Mouse (Mus musculus) layer of hippocampus, postnatal 10 days (tissue): ENCODE results near the gene Carm1. TPM values are rescaled to one million over a fixed set of nuclear protein-coding genes. Genes with fewer than 3 reads are reported as not detected.
"Not testable (repeated sequence)": the region's sequence is repeated elsewhere in the genome, so short reads cannot be mapped to it uniquely, and the experiment has no call there.

Source experiments
- DNase-seq, 2 experiments: peaks; one replicate each; pipeline ENCODE4 v3.0.0; 2021; ENCODE audit warnings: low spot score in 2 of 2
- total RNA-seq, 2 experiments: library from RNA; stranded (reverse); gene quantifications; 2 replicates each; pipeline ENCODE4 v1.2.3; 2021

Carm1 gene
- total RNA-seq, 2 experiments from 2014 or later: 75.7 to 84.3 TPM

DNA sequence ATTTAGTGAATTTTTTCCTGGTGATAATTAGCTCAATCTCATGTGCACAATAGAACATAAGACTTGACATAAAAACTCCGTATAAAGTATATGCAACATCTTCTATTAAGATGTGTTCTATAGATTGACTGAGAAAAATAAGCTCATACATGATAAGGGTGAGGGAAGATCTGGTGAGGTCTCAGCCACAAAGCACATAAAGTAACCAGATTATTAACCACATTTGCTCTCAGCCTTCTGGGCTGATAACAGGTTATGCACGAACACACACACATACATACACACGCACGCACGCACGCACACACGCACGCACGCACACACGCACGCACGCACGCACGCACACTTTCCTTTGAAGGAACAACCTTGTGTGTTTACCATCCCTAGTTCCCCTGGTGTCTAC is 10.2 kb upstream of the Carm1 start:
- no peak for DNase-seq

DNA sequence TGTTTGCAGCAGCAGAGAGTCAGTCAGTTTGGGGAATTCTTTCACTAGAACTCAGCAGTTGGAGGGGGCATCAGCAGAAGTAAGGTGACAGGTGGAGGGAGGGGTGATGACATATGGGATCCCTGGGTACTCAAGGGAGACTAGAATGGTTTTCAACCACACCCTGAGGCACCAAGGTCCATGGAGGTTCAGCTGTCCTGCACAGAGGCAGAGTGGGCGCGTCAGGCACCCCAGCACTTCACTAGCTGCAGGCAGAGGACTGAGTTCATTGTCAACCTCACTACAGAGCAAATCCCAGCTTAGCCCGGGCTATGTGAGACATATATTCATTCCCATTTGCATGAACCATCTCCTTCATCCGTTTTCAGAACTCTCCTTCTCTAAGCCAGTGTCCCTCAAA is 9.7 kb upstream of the Carm1 start:
- DNase-seq: no peak

DNA sequence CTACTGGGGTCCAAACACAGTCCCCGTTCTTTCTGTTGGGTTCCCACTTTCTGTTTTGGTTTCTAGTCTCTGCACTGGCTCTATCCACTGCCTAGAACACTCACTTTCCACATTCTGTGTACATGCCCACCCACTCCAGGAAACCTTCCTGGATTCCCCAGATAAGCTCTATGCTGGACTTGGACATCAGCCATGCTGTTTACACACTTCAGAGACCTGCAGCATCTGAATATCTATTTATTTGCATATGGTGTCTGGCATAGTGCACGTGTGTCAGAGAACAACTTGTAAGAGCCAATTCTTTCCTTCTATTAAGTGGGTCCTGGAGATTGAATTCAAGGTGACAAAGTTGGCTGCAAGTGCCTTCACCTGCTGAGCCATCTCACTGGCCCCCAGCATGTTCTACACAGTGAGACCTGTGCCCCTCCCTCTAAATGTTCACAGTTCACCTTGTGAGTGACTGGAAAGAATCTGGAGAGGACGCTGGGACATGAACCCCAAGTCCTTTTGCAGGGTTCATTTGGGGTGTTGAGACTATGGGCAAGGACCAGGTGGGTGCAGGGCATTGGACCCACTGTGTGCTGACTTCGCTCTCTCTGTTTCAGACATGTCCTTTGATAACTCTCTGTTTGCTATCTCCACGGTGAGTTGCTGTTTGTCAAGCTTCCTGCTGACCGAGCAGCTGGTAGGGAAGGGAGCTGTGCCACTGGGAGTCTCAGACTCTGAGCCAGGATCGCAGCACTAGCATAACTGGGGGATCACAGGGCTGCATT is 6.5 kb upstream of the Carm1 start:
- no peak for DNase-seq

DNA sequence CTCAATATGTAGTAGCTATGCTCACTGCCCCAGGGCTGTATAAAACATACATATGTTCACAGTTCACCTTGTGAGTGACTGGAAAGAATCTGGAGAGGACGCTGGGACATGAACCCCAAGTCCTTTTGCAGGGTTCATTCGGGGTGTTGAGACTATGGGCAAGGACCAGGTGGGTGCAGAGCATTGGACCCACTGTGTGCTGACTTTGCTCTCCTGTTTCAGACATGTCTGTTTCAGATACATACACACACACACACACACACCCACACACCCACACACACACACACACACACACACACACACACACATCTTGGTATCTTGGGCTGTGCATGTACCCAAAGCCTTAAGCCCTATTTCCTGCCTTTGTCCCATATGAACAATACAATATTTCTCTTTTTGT is 4.7 kb upstream of the Carm1 start:
- DNase-seq: not testable (repeated sequence)

DNA sequence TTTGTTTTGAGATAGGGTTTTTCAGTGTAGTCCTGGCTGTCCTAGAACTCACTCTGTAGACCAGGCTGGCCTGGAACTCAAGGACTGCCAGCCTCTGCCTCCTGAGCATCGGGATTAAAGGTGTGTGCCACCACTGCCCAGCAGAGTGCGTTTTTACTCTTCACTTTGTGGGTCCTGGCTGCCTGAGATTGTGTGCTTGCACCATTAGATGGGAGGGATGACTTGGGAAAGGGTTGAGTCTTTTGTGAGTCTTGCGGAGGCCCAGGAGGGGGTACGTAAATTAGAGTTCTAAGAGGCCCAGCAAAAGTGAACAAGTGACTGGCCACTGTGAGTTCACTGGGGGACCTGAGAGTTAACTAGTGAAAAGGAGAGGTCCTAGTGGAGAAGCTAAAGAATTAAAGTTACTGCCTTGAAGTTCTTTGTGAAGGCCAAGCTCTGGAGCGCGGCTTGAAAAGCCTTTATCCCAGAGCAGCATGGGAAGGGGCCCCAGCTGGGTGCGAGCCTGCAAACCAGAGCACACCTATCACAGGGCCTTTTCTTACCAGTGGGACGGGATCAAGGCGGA is 1.3 kb upstream of the Carm1 start:
- DNase-seq: no peak

DNA sequence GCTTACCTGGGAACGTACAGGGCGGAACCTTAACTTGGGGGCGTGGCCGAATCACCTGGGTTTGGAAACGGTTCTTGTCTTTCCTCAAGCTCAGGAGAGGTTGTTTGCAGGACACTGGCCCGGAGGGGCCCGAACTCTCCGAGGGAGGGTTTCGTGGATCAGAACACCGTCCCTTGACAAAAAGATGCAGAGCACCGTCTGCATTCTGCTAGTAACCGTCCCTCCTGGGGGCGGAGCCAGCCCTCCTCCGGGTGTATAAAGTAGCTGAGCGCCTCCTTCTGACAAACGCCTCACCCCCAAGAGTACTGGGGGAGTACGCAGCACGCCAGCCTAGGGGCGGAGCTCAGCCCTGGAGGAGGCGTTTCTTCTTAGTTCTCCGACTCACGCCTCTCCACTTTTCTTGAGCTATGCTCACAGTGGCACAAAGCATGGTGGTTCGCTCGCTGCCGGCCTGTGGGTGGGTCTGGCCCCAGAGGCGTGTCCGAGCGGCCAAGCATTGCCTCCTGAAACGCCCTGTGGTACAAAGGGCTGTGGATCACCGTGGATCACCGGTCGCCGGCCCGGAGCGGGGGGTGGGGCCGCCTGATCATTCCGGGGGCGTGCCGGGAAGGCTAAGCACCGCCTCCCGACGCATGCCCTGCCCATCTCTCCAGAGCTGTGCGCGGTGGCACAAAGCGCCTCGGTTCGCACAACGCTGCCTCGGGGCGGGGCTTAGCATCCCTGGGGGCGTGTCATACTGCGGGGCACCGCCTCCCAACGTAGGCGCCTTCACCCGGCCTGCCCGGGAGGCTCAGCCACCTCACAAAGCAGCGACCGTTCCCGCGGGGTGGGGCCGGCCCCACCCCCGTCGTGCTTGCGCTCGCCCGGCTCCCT is 542 bp upstream of the Carm1 start:
- peak; percentile 99 to 100 for DNase-seq

DNA sequence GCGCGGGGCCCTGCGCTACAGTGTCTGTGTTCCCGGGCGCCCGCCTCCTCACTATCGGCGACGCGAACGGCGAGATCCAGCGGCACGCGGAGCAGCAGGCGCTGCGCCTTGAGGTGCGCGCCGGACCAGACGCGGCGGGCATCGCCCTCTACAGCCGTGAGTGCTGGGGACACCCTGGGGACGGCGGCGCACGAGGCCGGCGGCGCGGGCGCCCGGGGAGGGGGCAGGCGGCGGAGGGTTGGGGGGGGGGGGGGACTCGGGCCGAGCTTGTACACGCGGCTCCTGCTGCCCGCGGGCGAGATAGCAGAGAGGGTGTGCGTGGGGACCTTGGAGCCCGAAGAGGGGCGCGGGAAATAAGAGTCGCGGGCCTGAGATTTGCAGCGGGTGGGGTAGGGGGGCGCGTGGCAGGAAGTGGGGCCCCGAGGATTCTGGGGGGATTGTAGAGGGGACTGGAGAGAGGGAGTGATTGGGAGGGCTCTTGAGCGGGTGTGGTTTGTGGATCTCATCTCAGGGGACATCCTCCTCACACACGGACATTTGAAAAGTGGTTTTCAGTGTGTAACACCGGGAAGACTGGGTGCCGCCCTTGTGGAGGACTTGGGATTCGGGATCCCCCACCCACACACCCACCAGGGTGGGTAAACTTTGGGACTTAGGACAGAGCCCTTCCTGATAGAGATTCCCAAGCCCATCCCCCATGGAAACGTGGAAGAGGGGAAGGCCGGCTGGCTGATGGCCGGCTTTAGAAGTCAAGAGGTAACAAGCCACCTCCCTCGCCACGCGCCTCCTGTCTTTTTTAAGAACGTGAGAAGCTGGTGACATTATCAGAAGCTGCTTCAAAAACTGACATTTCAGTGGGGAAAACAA is 614 bp downstream of the Carm1 start:
- DNase-seq: peak in 1 of 2 experiments; percentile 66

DNA sequence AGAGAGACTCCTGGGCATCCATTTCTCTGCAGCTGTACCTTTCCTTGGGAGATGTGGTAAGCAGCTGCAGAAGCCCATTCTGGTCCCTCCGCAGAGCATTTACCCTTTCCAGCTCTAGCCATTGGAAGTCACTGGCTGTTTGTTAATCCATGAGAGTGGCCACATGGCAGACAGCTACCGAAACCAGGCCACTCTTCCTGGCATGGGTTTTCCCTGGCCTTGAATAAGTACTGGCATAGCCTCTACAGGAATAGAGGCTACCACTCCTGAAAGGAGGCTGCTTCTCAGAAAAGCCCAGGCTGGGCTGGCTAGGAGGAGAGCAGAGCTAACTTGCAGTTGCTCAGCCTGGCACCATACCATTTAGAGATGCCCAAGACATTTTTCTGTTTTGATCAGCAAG is 4.4 kb downstream of the Carm1 start:
- DNase-seq: no peak

DNA sequence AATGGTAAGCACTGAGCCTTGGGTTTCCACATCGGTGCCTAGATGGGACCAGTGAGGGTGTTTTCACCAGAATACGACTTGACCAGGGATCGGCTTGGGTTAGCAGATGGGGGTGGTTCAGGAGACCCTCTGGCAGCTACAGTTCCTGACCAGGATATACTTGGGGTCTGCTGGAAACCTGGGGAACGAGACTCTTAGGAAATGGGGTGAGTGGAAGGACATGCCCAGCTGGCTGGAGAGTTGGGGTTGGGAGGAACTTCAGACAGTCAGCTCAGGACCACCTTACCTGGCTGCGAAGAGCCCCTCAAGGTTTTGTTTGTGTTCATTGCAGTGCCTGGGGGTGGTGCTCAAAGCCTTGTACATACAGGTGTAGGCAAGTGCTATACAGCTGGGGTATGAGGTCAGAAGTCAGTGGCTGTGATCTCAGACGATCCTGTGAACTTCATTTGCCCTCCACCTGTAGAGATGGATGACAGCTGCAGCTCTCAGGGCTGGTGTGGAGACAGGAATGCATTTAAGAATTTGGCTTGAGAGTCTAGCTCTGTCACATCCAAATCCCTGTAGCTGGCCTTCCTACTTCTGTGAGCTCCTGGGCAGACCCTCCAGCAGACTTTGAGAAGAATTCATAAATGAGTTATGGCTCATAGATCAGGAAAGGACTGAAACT is 7.0 kb downstream of the Carm1 start:
- DNase-seq: no peak

DNA sequence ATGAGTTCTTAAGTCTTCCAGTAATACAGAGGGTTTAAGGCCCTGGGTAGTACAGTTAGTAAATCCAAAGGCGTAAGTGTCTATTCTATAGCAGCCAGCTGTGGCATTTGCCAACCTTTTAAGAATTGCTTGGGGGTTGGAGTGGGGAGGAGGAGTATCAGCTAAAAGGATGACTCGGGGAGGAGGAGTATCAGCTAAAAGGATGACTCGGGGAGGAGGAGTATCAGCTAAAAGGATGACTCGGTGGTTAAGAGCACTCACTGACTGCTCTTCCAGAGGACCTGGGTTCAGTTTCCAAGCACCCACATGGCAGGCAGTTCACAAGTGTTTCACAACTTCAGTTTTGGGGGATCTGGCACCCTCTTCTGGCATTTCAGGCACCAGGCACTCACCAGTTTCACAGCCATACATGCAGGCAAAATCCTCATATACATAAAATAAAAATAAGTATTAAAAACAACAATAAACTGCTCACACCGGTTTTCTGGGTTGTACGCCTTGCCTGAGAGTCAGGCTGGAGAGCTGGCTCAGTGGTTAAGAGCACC is 8.6 kb downstream of the Carm1 start:
- DNase-seq: no peak

DNA sequence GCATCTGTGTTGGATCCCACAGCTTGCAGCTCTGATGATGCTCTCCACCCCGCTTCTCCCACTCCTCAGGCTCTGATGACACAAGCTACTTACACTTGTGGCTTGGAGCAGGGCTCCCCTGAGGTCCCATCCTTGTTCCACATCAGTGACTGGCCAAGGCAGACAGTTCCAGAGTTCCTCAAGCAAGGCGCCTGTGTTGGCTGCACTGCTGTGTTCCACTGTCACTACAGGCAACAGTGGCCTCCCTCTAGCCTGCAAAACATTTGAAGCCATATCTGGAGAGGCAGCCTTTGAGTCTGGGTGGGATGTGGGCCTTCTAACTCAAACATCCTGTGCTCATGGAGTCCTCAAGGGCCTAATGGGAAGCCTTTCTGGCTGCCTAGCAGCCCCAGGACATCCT is 10.3 kb downstream of the Carm1 start:
- DNase-seq: no peak

DNA sequence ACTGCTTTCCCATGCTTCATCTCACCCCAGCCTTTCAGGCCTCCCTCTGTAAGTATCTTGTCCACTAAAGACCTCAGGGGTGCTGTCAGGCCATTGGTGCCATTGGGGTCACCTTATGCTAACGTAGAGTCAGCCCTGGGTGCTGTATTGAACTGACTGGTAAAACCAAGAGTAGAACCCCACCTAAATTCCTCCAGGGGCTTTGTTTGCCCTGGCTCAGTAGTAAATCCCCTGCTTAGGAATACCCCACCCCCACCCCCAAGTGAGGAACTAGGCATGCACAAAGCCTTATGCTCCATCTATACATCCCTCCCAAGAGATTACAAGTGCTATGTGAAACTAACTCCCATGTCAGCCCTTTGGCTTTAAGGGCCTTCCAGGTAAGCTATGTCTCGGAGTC is 10.9 kb downstream of the Carm1 start:
- DNase-seq: no peak

DNA sequence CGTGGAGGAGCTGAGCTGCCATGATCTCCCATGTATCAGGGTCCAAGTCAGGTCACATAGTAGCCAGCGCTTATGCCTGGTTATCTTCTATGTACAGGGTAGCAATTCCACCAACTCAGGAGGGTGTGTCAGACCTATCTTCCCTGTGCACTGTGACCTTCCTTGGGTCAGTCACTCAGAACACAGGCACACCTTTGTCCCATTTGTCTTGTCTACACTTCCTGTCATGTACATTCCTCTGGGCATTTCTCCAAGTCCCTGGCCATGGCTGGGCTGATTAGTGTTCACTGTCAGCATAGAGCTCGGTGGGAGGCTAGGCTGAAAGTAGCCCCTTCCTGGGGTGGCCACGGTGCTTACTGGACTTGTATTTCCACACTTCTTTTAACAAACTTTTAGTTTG is 11.7 kb downstream of the Carm1 start:
- DNase-seq: no peak

DNA sequence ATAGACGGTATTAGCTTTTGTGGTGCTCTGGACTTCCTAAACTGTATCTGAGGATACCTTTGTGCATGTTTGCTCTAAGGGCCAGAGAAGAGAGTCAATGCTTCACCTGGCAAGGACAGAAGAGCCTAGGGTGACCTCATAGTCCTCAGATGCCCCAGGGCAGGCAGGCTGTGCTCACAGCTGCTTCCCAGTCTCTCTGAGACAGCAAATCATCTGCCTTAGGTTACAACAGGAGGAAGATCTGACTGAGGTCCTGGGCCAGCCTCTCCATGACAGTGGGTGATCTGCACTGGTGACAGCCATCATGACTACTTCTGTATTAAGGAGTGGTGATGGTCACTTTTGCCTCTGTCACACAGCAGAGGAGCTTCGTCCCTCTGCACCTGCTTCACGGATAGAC is 12.5 kb downstream of the Carm1 start:
- no peak for DNase-seq

DNA sequence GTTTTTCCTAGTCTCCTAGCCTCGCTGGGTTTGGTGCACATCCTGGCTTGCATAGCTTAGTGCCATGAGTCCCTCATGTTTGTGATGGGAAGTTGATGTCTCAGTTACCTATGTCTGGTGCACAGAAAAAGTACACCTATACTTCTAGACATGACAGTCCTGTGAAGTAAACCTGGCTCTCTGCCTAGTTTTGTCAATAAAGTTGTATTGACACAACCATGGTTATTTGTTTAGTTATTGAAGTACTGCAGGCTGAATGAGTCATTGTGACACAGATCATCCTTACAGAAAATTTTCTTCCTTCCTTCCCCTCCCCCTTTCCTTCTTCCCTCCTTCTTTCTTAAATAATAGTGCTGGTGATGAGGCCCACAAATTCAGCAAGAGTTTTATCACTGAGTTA is 17.7 kb downstream of the Carm1 start:
- no peak for DNase-seq

DNA sequence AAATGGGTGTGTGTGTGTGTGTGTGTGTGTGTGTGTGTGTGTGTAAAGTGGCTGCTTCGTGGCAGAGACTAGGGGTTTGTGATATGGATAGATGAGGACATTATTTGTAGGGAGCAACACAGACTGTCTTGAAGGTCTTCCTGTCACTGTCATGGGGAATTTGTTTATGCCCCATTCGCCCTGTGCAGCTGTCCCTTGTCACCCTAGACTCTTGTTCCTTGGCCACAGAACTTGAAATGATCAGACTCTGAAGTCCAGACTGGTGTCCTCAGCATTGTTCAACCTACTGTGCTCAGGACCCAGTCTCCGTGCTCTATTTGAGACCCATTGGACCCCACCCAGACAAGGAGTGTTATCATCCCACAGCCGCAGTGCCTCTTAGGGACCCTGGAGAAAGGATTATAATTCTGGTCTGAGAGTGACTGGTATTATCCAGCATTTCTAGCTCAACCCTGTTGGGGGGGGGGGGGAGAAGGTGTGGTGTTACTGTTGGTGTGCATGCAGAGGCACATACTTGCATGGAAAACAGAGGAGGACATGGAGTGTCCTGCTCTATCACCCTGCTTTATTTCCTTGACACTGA is 18.4 kb downstream of the Carm1 start:
- DNase-seq: no peak

DNA sequence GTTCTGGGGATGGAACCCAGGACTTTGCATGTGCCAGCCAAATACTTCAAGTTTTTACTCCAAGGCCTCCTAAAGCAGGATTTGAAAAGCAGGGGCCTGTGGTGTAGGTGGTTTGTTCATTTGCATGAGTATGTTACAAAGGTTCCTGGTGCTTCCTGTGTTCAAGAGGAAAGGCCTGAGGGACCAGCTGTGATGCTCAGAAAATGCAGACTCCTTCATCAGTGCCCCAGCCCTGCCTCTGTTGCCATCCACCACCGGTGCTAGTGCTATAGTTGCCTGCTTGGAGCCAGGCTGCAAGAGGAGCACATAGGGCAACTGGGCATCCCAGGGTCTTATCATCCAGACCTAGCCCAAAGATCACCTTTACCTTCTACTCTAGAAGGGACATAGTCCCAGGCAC is 19.8 kb downstream of the Carm1 start:
- no peak for DNase-seq

DNA sequence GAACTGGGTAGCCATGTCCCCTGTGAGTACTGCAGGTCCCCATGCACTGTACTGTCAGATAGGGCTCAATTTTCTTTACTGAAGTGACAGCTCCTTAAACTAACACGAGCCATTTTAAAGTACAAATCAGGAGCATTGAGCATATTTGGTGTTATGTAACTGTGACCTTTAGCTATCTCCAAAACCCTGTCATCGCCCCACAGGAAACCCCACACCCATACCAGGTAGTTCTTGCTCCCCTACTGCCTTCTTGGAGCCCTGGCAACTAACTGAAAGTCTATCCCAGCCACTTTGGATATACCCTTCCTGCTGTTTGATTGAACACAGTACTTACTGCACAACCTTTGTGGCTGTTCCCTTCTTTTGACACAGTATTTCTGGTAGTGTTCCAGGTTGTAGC is 20.4 kb downstream of the Carm1 start:
- no peak for DNase-seq

DNA sequence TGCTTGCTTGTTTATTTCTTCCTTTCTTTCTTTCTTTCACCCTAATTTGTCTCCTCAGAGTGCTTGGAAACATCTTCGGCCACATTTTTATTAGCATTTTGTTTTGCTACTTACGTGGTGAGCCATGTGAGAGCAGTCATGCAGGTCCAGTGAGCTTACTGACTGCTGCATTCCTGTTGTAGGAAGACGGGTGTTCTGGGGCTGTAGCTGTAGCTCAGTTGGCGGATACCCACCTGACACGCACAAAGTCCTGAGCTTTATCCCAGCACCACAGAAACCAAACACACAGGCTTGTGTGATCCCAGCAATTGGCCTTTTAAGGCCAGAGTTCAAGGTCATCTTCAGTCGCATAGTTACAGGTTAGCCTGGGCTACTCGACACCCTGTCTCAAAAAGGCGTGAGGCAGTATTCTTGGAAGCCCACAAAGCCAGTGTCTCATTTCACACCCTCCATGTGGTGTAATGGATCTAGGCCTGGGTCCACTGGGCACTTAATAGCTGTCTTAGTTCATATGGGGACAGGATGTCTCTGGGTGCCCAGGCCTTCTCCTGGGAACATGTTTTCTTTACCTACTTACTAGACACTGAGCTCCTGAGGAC is 22.1 kb downstream of the Carm1 start:
- no peak for DNase-seq
